Mouse (Mus musculus): ENCODE data around the gene Slc23a3.

DNA sequence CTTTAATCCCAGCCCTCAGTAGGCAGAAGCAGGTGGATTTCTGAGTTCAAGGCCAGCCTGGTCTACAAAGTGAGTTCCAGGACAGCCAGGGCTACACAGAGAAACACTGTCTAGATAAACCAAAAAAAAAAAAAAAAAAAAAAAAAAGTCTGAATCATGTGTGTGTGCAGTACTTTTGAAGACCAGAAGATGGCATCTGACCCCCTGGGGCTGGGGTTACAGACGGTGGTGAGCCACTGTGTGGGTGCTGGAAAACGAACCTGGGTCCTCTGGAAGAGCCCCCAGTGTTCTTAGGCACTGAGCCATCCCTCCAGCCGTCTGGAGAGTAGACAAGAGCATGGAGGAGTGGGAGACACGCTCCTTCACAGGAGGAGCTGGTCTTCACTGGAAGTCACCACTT is 48.5 kb upstream of the Slc23a3 start:
- TF ChIP-seq CTCF (IDR thresholded peaks at IDR 0.05) (peak; percentile 32), EP300 (IDR thresholded peaks at IDR 0.05) (no peak)
